Mouse (Mus musculus) heart, postnatal 14 days (tissue): ENCODE results near the gene Il11ra1. TPM values are rescaled to one million over a fixed set of nuclear protein-coding genes. Genes with fewer than 3 reads are reported as not detected.
"Not testable (repeated sequence)": the region's sequence is repeated elsewhere in the genome, so short reads cannot be mapped to it uniquely, and the experiment has no call there.

Experiments used
- DNase-seq, 2 experiments: peaks; one replicate each; pipeline ENCODE4 v3.0.0; 2021 to 2022
- intact Hi-C: fragments of 180-260 bp; cut with DNase I; formaldehyde crosslinking; loops from one replicate; pipeline ENCODE4 v1.15.1; 2025
- total RNA-seq, 2 experiments: library from RNA; stranded (reverse); gene quantifications; 2 replicates each; pipeline ENCODE4 v1.2.3; 2021

The Il11ra1 gene
- total RNA-seq, 2 experiments from 2014 or later, result 56.9 to 61.0 TPM

- intact Hi-C loops, result no loop called here
Measured at GRCm38 (mm10) chr4:41739260-41739659, 39.5 kb downstream of the Il11ra1 start.

GRCm38 (mm10) chr4:41740380-41741157, 40.8 kb downstream of the Il11ra1 start:
- intact Hi-C loops, result no loop called here
- no peak for DNase-seq

More at GRCm38 (mm10) chr4:41739260-41739659, 39.5 kb downstream of the Il11ra1 start:
- no peak for DNase-seq

GRCm38 (mm10) chr4:41741158-41741560, 41.4 kb downstream of the Il11ra1 start:
- intact Hi-C loops, result no loop called here
- peak; percentile 90 to 91 for DNase-seq

GRCm38 (mm10) chr4:41744131-41744530, 44.3 kb downstream of the Il11ra1 start:
- intact Hi-C loops, result no loop called here

GRCm38 (mm10) chr4:41745021-41745420, 45.2 kb downstream of the Il11ra1 start:
- intact Hi-C loops, result no loop called here
- DNase-seq, result no peak

More at GRCm38 (mm10) chr4:41744131-41744530, 44.3 kb downstream of the Il11ra1 start:
- no peak for DNase-seq

GRCm38 (mm10) chr4:41754797-41755337, 55.1 kb downstream of the Il11ra1 start, which contains the start of gene Galt:
TSS of gene Galt (plus strand) at chr4:41755228.
- intact Hi-C loops, result no loop called here
- DNase-seq, result no peak

GRCm38 (mm10) chr4:41755338-41756305, 55.8 kb downstream of the Il11ra1 start, which contains the start of gene Sigmar1:
TSS of gene Sigmar1 (minus strand) at chr4:41756157.
- intact Hi-C loops, result no loop called here
- DNase-seq, result peak; percentile 84 to 88

- intact Hi-C loops, result no loop called here
- DNase-seq, result no peak
Measured at GRCm38 (mm10) chr4:41756440-41756839, 56.7 kb downstream of the Il11ra1 start.

GRCm38 (mm10) chr4:41757321-41757720, 57.5 kb downstream of the Il11ra1 start:
- DNase-seq, result no peak
- intact Hi-C loops, result no loop called here

GRCm38 (mm10) chr4:41758021-41758420, 58.2 kb downstream of the Il11ra1 start:
- intact Hi-C loops, result no loop called here
- no peak for DNase-seq

GRCm38 (mm10) chr4:41758701-41759100, 58.9 kb downstream of the Il11ra1 start:
- intact Hi-C loops, result no loop called here
- DNase-seq, result no peak

- DNase-seq, result peak; percentile 19 to 52
- intact Hi-C loops, result no loop called here
Measured at GRCm38 (mm10) chr4:41759206-41759605, 59.4 kb downstream of the Il11ra1 start.

- DNase-seq, result no peak
- intact Hi-C loops, result no loop called here
Measured at GRCm38 (mm10) chr4:41759656-41760287, 60.0 kb downstream of the Il11ra1 start.

- intact Hi-C loops, result no loop called here
- DNase-seq, result peak; percentile 91
Measured at GRCm38 (mm10) chr4:41760288-41760721, 60.5 kb downstream of the Il11ra1 start.

- no peak for DNase-seq
- intact Hi-C loops, result no loop called here
Measured at GRCm38 (mm10) chr4:41760911-41761310, 61.1 kb downstream of the Il11ra1 start.

GRCm38 (mm10) chr4:41761680-41762079, 61.9 kb downstream of the Il11ra1 start:
- intact Hi-C loops, result no loop called here

GRCm38 (mm10) chr4:41762099-41762687, 62.4 kb downstream of the Il11ra1 start:
- DNase-seq, result no peak
- intact Hi-C loops, result no loop called here

More at GRCm38 (mm10) chr4:41761680-41762079, 61.9 kb downstream of the Il11ra1 start:
- no peak for DNase-seq

- intact Hi-C loops, result not testable (repeated sequence)
- peak; percentile 77 to 83 for DNase-seq
Measured at GRCm38 (mm10) chr4:41762688-41763114, 62.9 kb downstream of the Il11ra1 start.

- DNase-seq, intact Hi-C loops: not testable (repeated sequence)
Measured at GRCm38 (mm10) chr4:41763176-41763575, 63.4 kb downstream of the Il11ra1 start.

- DNase-seq, intact Hi-C loops: not testable (repeated sequence)
Measured at GRCm38 (mm10) chr4:41767301-41767700, 67.5 kb downstream of the Il11ra1 start.
